Mouse (Mus musculus) left cerebral cortex, adult 18-20 months (tissue): ENCODE measurements around the gene Lct. TPM values are rescaled to one million over a fixed set of nuclear protein-coding genes. Genes with fewer than 3 reads are reported as not detected.
"Not testable (repeated sequence)": the region's sequence is repeated elsewhere in the genome, so short reads cannot be mapped to it uniquely, and the experiment has no call there.

Experiments
- DNase-seq, 2 experiments: peaks; one replicate each; pipeline ENCODE4 v3.0.0; 2021 to 2022; ENCODE audit warnings: low spot score in 2 of 2, mixed read lengths in 1 of 2
- long read RNA-seq, 2 experiments: library from polyadenylated mRNA; stranded (forward); transcript quantifications; one replicate each; pipeline ENCODE4 v2.0.0; 2021
- total RNA-seq, 2 experiments: library from RNA; stranded (reverse); gene quantifications; 2 replicates each; pipeline ENCODE4 v1.2.3; 2021

Gene Lct
- 1 to 10 TPM; 1.2 to 1.3 TPM for total RNA-seq
- long read RNA-seq, experiment 1, partial matches to known transcripts: 1 of 1 reads
- long read RNA-seq, experiment 1, other reads (novel, unspliced or antisense): 0 of 1 reads
- long read RNA-seq, experiment 2, partial matches to known transcripts: 4 of 4 reads
- long read RNA-seq, experiment 2, other reads (novel, unspliced or antisense): 0 of 4 reads

DNA sequence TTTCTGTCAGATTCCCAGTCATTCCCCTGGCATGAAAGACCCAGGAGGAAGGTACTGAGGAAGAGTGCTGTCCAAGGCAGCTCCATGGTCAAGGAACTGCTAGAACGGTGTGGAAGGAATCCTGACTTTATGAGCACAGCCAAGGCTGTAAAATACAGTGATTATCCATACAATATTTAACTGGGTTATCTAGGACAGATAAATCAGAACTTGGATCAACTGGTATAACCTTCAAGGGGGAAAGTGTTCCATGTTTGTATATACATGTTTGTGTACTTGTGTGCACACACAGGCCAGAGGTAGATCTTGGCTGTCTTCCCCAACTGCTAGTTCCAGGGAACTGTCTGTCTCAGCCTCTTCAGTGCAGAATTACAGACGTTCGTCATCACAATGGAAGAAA, at the start of gene Lct:
Gene Lct, minus strand, starts transcription at position 101 of the 400 bp plus-strand sequence.
- DNase-seq: no peak

DNA sequence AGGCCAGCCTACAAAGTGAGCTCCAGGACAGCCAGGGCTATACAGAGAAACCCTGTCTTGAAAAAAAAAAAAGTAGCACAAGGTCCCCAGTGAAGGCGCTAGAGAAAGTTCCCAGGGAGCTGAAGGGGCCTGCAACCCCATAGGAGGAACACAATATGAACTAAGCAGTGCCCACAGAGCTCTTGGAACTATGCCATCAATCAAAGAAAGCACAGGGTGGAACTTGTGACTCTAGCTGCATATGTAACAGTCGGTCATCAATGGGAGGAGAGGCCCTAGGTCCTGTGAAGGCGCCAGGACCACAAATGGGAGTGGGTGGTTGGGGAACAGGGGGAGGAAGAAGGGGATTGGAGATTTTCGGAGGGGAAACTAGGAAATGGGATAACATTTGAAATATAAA, 48.7 kb upstream of the Lct start:
- DNase-seq: no peak

GRCm38 (mm10) chr1:128372143-128372860, 44.2 kb upstream of the Lct start:
- no peak for DNase-seq

GRCm38 (mm10) chr1:128368732-128369441, 40.8 kb upstream of the Lct start:
- DNase-seq: peak; percentile 43 to 68

DNA sequence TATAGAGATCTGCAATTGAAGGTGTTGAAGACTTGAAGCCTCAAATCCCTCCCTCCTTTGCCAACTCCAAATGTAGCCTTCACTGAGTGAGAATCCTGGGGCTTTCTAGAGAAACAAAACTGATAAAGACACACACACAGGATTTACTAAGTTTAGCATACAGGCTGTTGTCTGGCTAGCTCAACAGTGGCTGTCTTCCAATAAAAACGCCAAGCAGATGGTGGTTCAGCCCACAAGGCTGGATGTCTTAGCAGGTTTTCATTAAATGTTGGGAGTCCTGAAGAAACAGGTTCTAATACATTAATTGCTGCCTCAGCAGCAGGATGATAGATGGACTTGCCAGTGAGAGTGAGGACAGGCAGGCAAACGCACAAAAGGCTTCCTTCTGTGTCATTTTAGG, 32.5 kb upstream of the Lct start:
- DNase-seq: peak; percentile 25 to 57

DNA sequence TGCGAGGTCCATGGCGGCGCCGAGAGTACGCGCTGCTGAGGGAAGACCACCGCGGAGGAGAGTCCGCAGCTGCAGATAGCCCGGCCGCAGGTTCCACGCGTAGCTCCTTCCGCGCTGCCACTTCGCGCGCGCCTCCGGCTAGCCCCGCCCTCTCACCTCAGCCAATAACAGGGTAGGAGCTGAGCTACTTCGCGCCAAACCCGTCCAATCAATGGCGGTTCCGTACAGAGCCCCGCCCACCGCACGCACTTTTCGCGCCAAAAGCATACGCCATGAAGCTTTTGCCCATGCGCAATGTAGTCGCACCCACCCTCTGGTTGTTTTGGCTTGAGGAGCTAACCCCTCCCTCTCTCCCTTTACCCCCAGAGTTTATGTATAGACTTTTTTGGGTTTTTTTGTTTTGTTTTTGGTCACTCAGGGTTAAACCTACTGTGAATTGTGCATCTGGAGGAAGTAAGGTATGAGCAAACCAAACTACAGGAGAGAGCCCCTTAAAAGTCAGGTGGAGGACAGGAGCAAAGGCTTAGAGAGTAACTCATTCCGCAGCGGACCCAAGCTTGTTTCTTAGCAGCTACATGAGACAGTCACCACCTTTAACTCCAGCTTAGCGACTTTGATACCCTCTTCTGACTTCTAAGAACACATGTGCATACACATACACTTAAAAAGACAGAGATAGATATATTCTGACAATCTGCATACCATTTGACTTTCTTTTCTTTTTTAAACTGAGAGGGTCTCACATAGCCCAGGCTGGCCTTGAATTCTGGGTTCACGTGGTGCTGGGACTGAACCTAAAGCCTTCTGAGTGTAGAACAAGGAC, 31.6 kb upstream of the Lct start, which contains the start of gene Mcm6:
Gene Mcm6, minus strand, starts transcription at position 111 of the 823 bp plus-strand sequence.
- DNase-seq: peak; percentile 91

GRCm38 (mm10) chr1:128358916-128359553, 30.9 kb upstream of the Lct start:
- no peak for DNase-seq

DNA sequence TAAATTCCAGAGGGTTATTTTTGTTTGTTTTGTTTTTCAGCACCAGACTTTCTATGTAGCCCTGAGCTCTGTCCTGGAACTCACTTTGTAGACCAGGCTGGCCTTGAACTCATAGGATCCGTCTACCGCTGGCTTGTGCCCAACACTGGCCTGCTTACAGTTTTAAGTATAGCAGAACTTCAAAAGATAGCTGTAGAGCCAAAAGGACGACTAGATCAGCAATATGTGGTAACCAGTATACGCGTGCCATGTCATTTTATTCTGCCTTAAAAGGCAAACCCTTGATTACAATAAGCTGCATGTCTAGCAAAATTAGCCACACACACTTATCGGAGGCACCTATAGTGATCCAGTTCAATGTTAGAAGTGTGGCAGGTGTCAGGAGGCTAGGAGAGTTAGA, 30.2 kb upstream of the Lct start:
- no peak for DNase-seq

DNA sequence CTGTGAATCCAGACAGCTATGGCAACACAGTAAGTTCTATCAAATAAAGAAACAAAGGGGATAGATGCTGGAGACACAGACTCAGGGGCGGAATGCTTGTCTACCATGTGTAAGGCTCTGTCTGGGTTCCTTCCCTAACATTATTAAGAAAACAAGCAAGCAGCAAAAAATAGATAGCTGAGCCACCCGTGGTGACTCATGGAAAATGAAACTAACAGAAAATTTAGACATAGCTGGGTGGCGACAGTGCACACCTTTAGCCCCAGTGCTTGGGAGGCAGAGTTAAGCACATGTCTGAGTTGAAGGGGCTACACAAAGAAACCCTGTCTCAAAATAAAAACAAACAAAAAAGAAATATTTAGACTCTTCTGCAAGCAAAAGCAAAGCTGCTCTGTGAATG, 29.3 kb upstream of the Lct start:
- DNase-seq: no peak

DNA sequence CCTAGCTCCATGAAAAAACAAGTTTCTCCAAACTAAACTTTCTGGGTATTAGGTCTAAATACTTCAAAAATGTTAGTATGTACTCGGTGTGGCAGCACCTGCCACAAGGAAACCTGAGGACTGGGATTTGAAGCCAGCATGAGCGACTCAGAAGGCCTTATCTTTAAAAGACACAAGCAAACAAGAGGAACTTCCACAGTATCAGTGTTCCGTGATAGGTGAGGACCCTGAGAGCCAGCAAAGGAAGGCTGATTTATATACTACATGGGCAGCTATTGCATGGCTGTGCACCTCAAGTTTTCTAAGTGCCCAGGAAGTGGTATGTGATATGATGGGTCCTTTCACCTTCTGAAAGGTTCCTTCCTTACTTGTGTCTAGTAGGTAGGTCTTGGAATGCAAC, 25.0 kb upstream of the Lct start:
- no peak for DNase-seq

DNA sequence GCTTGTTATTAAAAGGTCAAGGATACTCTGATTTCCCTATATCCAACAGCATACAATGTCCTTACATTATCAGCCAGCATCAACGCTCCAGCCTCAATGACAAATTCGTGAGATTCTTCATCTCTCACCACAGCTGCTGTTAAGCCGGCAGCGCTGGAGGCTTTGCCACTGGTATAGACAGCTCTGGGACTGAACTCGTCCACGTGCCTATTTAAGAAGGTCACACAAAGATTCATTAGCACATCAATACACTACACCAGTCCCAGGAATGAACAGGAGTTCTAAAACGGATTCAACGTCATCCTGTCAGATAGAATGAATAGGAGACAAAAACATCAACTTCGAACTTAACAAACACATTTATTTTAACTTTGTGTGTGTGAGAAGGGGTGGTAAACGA, 16.1 kb upstream of the Lct start:
- DNase-seq: no peak

DNA sequence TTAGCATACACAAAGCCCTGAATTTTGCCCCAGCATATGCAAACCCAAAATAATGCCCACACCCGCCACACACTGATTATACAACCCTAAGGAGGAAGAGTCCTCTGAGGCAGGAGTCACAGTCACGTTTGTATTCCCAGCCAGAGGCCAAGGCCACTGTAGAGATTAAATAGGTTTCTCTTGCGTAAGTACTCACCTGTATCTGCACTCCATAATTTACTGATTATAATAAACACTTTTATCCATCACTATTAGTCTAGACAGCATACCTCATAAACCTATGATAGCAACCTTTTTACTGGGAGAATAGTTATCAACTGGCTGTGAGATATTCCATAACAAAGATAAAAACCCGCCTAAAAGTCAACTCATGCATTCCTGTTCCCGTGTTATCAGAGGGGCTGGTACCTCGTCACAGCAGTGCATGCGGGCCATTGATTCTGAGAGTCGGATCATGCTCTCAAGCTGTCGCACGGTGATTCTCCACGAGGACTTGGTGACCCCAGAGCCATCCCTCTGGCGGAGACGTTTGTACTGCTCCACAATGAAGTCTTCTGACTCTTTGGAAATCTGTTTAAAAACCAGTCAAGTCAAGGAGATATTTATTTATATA, 9.7 kb upstream of the Lct start:
- no peak for DNase-seq

DNA sequence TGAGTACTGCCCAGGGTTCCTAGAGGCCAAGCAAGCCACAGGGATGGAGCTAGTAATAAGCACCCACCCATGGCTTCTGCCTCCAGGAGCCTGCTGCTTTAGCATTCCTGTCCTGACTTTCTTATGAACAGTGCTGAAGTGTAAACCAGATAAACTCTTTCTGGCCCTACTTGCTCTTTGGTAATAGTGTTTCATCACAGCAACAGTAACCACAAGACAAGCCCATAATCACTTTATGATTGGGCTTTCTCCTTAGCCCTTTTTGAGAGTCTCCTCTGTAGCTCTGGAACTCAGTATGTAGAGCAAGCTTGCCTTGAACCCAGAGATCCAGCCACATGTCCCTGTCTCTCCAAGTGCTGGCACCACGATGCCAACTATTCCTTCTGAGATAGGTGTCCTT, 2.2 kb upstream of the Lct start:
- DNase-seq: no peak

GRCm38 (mm10) chr1:128327165-128327564, 953 bp downstream of the Lct start:
- no peak for DNase-seq

DNA sequence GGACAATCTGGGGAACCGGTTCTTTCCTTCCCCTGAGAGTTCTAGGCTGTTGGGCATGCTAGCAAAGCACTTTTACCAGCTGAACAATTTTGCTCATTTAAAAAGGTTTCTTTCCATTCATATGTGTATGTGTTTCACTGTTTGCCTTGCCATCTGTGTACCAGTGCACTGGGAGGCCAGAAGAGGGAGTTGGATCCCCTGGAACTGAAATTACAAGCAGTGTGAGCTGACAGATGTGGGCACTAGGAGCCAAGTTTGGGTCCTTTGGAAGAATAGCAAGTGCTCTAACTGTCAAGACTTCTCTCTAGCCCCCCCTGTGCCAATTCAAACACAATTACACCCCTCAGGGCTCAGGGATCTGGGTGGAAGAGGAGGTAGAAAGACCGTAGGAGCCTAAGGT, 3.3 kb downstream of the Lct start:
- no peak for DNase-seq

GRCm38 (mm10) chr1:128323026-128323643, 5.0 kb downstream of the Lct start:
- no peak for DNase-seq

DNA sequence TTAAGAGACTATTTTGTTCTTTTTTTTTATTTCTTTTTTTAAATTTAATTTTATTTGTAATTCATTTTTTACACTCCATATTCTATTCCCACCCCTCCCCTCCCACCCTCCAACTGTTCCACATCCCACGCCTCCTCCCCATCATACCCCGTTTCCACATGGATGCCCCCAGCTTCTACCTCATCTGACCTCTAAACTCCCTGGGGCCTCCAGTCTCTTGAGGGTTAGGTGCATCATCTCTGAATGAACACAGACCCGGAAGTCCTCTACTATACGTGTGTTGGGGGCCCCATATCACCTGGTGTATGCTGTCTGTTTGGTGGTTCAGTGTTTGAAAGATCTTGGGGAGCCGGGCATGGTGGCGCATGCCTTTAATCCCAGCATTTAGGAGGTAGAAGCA, 8.9 kb downstream of the Lct start:
- DNase-seq: not testable (repeated sequence)

DNA sequence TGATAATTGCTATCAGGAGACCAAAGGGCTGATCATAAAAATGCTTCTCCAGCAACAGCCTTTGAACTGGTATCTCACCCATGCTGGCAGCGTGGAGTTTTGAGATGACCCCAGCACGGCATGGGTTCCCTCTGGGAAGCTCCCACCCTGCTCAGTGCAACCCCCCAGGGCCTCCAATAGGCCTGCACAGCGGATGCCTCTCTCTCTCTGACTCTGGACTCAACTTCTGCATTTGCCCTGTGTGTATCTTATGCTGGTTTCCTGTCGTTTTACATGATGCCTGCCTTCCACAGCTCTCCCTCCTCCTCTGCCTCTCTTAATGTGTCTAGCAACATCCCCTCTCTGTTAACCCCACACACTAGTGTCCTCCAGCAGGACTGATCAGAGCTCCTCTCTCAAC, 13.5 kb downstream of the Lct start:
- DNase-seq: no peak

DNA sequence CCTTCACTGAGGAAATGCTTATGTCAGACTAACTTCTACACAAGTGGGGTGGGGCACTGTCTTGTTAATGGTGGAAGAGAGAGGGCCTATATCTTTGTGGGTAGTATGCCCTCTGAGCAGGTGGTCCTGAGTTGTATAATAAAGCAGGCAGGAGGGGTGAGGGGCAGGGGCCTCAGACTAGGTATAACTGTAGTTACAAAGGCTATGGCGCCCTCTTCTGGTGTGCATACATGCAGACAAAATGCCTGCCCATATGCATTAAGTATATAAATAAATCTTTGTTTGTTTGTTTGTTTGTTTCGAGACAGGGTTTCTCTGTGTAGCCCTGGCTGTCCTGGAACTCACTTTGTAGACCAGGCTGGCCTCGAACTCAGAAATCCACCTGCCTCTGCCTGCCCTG, 19.1 kb downstream of the Lct start:
- no peak for DNase-seq

- DNase-seq: peak in 1 of 2 experiments; percentile 10
These were observed 24.2 kb downstream of the Lct start for GRCm38 (mm10) chr1:128303900-128304299.
